Mouse (Mus musculus) spleen, postnatal 14 days (tissue): ENCODE data around the gene Cyb5b.
"Not testable (repeated sequence)": the region's sequence is repeated elsewhere in the genome, so short reads cannot be mapped to it uniquely, and the experiment has no call there.

Experiments used
- DNase-seq, 2 experiments: peaks; one replicate each; pipeline ENCODE4 v3.0.0; 2021 to 2022; ENCODE audit warnings: low spot score in 2 of 2

Cyb5b gene

DNA sequence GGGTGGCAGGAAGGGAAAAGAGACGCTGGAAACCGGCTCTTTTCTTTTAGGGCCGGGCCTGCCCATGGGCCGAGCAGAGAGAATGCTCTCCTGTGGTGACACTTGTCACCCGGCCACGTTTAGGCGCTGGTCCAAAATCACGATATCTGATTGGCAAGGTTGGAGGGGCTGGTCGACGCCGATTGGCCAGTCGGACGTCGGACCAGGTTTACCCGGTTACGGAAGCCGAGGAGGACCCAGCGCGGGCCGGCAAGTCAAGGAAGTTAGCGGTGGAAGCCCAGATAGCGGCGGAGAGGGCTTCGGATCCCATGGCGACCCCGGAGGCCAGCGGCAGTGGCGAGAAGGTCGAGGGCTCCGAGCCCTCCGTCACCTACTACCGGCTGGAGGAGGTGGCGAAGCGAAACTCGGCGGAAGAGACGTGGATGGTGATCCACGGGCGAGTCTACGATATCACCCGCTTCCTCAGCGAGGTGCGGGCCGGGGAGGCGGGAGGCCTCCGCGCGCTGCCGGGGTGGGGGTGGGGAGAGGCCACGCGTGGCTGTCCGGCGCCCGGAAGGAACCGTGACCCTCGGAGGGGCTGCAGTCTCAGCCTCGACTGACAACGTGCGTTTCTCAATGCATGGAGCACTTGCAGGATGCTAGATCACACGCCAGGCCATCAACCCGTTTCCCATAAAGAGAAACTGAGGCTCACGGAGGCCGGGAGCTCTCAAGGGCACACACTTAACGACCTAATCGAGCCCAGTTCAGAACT lies at the start of gene Cyb5b:
Gene Cyb5b, plus strand, starts transcription at position 237 of the 754 bp plus-strand sequence.
- DNase-seq: peak; percentile 75 to 83

DNA sequence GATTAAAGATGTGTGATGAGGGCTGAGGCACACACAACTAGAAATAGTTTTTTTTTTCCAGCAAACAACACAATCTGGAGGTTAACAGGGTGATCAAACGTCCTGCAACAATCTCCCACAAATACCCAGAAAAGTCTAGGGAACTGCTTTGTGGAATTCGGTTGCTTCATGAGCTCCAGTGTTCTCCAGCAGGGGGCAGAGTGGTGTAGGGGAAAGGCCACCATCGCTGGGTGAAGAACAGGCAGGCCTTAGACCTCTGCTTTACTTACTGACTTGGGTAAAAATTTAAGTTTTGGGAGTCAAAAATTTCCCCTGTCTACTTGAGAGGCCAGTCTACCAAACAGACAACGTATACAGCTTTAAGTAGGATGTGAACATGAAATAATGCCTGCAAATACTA lies 45.9 kb upstream of the Cyb5b start:
- peak; percentile 27 to 61 for DNase-seq

DNA sequence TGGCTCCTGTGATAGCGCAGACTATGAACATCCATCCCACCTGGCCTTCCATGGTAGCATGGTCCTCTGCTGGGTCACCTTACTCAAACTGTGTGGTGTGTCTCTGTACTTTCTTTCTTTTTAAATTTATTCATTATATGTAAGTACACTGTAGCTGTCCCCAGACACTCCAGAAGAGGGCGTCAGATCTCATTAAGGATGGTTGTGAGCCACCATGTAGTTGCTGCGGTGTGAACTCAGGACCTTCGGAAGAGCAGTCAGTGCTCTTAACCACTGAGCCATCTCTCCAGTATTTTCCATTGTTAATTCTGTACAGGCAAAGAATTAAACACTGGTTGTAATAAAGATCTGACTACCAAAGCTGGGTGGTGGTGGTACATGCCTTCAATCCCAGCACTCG lies 42.4 kb upstream of the Cyb5b start:
- not testable (repeated sequence) for DNase-seq

DNA sequence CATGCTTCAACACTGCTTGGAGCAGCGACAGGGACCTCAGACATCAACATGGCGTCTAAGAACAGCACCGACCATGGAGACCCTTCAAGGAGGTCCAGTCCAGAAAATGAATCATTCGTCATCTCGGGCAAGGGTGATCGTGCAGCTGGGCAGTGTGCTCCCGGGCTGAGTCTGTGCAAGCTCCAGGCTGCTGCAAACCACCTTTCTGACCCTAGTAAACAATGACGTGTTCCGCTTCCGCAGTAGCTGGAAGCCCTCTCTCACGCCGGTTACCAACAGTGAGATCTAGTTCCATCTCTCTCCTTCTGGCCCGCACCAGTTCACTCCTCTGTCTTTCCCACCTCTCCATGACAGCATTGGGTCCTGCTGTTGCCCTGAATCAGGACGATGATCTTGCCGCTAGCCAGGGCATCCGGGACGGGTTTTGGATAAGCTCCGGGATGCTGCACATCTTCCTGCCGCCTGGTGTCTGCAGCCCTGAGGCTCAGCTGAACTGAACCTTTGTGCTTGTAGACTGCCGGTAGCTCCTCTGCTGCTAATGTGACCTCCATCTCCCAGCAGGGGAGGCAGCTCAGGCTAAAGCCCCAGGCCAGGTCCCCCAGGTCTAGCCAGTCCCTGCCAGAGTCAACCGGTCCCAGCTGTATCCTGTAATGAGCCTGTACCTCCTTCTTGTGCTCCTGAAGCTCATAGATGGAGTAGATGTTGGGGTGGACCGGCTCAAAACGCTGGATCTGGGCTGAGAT lies 41.3 kb upstream of the Cyb5b start:
- DNase-seq: no peak

DNA sequence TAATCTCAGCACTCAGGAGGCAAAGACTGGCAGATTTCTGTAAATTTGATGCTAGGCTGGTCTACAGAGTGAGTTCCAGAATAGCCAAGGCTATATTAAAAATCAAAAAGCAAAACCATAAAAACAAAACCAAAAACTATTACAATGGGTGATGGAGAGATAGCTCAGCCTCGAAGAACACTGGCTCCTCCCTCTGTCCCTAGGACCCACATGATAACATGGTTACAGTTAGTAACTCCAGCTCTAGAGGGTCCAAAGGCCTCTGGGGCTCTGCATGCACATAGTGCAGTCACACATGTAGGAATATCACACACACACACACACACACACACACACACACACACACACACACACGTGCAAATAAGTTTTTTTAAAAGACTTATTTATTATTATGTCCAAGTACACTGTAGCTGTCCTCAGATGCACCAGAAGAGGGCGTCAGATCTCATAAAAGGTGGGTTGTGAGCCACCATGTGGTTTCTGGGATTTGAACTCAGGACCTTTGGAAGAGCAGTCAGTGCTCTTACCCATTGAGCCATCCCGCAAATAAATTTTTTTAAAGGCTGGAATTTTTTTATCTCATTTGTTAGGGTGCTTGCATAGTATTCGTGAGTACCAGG lies 40.5 kb upstream of the Cyb5b start:
- DNase-seq: no peak

DNA sequence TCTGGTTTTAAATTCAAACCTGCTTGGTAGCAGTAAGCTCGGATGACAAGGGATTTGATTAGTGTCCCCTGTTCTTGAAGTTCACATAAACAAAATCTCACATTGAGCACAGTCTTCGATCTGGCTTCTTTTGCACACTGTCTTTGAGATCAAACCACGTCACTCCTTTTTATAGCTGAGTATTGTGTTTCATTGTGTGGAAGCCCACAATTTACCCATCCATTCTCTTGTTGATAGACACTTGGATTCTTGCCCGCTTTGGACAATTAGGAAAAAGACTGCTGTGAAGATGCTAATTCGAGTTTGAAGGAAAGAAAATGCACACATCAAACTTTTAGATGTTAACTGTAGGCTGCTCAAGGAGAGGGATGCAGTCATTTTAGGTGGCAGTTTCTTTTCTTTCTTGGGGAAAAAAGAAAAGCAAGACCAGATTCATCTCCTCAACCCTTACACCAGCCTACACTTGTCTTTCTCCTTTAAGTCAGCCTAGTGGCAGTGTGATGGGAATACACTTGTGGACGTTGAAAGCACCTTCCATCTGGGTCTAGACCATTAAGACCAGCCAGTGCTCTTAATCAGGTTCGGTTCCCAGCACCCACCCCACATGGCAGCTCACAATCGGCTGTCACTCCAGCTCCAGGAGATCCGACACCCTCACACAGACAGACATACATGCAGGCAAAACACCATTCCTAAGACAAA lies 39.7 kb upstream of the Cyb5b start:
- no peak for DNase-seq

DNA sequence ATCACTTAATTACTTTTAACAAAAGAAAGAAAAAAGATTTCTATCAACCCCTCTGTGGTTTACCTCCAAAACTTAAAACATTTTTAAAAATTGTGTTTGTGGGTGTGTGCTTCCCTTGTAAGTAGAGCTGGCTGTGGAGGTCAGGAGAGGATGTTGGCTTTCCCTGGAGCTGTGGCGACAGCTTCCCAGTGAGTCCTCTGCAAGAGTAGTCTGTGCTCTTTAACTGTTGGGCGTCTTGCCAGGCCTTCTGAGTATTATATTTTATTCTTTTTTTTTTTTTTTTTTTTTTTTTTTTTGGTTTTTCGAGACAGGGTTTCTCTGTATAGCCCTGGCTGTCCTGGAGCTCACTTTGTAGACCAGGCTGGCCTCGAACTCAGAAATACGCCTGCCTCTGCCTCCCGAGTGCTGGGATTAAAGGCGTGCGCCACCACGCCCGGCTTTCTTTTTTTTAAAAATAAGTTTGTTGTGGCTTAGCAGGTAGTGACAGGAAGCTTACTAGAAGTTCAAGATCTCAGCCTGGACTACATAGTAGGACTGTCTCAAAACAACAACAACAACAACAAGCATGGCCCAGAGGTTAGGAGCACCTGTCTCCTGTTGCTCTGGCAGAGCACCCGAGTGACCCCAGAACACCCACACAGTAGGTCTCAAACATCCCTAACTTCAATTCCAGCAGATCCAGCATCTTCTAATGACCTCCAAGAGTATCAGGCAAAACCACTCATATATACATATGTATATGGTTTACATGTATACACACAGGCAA lies 38.9 kb upstream of the Cyb5b start:
- no peak for DNase-seq

DNA sequence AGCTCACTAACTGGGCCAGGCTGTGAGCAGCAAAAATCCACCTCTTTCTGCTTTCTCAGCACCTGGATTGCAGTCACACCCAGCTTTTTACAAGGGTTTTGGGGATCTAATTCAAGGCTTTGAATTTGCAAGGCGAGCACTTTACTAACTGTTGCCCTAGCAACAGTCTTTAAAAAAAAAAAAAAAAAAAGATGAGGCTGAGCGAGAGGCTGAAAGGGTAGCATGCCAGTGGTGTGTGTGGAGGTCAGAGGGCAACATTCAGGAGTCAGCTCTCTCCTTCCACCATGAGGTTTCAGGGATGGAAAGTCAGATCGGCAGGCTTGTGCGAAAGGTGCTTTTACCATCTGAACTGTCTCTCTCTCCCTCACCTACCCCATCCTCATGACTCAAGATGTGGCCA lies 37.2 kb upstream of the Cyb5b start:
- DNase-seq: no peak

DNA sequence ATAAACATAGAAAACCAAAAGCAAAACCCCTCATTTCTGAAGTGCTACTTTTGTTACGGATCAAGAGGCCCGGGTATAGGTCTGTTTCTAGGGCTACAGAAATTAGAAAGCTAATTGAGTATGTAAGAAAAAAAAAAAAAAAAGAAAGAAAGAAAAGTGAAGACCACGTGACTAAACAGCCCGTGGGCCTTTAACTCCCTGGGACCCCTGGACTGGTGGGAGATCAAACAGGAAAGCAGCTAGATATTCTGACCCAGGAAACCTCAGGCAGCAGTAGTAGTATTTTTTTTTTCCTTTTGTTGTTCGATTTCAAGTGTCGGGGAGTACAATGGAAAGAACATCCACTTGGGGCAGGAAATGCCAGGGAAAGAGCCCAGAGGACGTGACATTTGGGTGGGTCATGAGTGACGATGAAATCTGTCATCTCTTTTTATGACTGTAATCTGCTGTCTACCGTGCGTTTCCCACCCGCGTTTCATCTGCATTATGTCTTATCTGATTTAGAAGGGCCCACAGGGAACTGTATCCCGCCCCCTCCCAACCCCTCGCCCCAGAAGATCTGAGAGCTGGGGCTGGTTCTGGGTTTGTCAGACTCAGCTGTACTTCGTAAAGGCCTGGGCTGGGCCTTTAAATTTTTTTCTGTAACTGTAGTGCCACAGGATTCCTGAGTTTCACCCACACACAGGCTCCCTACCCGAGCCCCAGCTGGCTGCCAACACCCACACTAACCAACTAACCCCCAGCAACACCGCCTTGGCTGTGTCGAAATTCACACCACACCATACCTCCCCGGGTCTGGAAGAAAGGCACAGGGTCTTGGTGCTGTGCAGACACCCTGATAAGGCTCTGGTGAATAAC lies 36.1 kb upstream of the Cyb5b start:
- DNase-seq: no peak

DNA sequence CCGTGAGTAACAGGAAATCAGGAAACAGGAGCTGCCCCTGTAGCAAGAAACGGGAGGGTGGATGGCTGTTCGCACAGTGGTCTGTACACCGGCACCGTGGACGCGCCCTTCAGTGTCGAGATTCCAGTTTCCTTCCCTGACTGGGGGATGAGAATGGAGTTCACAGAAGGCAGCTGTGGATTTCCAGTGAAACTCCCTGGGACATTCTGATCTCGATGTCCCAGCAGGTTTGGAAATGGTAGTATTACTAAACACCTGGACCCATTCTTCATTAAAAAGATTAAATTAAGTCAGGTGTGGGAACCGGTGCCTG lies 35.5 kb upstream of the Cyb5b start:
- no peak for DNase-seq

DNA sequence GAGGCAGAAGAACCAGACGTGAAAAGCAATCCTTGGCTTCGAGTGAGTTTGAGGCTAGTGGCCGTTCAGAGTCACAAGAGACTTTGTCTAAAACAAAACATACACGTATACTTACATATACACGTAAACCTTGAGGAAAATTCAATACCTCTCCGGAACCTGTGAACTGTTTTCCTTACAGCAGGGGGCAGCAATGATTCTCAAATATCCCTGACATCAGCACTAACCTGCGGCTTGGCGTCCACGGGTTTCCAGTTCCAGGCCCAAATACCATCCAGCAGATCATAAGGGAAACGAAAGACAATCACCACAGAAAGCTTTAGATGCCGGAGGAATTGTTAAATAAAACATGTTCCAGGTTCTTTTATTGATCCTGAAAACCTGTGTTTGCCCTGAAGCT lies 34.4 kb upstream of the Cyb5b start:
- peak; percentile 23 to 64 for DNase-seq

DNA sequence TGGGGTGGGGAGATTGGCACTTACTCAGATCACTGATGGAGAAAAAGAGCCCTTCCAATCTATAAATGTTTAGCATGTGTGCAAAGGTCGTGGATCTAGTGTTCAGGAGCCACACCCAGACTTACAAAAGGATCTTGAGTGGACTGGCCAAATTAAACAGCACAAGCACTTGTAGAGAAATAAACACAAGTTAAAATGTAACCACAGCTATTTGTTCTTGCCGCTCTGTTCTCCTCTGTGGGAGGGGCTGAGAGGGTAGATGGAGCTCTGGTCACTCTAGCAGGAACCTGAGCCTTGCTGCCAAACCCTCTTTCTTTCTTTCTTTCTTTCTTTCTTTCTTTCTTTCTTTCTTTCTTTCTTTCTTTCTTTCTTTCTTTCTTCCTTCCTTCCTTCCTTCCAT lies 33.4 kb upstream of the Cyb5b start:
- DNase-seq: no peak

DNA sequence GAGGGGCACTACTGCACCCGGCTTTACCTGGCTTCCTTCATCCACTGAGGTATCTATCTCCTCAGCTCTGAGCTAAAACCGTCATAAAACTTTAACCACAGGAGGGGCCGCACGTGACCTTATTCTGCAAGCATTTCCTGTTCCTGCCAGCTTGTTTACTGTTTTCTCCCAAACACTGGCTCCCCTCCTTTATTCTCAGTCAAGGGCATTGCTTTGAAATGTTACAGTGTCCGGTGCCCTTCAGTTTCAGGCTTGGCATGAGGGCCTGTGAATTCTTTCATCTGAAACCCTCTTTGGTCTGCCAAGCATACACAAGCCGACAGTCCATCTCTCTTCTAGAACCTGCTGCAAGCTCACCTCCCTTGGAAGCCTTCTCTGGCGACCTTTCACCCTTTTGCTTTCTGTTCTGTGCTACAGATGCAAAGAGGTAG lies 31.6 kb upstream of the Cyb5b start:
- DNase-seq: no peak

DNA sequence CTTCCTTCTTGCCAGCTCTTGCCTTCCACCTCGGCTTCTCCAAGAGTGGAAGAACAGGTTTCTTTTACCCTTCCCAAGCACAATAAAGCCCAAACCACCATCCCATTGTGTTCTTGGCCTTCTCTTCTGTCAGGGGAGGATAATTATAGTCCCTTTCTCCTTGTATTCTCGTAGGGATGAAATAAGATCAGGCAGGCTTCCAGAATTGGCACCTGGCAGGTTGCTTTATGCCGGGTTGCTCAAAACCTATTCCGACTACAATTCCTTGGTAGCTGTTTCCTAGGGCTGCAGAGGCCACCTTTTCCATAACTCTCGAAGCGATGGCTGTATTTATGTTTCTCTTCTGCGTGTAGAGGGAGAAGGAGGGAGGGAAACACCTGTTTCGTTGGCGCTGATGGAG lies 31.0 kb upstream of the Cyb5b start:
- DNase-seq: no peak

DNA sequence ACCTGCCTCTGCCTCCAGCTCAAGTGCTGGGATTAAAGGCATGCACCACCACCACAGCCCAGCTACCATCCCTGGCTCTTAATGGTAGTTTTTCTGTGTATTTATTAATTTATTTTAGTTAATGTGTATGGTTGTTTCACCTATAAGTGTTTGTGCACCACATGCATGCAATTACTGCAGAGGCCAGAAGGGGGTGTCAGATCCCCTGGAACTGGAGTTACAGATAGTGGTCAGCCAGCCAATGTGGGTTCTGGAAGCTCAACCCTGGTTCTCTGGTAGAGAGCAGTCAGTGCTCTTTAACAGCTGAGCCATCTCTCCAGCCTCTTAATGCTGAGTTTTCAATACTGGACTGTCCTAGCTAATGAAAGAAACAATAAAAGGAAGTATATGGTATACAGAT lies 29.6 kb upstream of the Cyb5b start:
- no peak for DNase-seq

DNA sequence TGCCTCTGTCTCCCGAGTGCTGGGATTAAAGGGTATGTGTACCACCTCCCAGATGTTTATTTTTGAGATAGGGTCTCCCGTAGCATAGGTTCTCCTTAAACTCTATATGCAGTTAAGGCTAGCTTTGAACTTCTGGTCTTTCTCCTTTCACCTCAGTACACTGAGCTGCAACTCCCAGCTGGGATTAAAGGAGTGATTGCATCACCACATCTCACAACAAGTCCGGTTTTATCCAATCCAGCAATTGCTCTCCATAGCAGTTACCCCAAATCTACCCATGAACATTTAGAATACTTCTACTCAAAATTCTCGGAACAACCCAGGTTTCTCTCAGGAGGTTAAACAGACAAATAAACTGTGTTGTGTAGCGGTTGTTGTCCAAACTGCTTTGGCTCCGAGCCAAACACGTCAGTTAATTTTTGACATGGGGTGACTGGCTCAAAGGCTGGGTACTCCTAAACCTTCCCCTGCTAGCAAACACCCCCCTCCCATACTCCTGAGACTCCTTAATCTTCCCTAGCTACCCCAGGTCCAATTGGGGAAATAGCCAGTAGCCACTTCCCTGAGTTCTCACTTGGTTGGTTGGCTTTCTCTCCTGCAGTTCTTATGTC lies 28.7 kb upstream of the Cyb5b start:
- no peak for DNase-seq

DNA sequence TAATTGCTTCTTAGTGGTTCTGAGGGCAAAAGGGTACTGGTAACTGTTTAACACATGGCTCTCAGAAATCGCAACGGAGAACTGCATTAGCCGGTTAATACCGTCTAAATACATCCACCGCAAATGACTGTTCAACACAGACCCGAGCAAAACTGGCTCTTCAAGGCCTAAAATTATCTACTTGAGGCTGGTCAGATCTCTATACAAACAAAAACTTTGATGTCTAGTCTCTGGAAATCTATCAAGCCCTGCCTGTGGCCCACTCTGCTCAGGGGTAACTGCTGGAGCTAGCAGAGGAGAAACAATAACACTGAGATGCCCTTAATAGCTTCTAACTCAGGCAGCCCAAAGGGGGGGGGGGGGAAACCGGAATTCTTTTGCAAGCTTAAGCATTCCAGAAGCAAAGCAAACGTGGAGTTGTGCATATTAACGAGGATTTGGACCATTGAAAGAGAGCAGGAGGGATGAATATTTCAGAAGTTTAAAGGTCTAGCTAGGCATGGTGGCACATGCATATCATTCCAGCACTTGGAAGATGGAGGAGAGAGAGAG lies 27.3 kb upstream of the Cyb5b start:
- DNase-seq: no peak

DNA sequence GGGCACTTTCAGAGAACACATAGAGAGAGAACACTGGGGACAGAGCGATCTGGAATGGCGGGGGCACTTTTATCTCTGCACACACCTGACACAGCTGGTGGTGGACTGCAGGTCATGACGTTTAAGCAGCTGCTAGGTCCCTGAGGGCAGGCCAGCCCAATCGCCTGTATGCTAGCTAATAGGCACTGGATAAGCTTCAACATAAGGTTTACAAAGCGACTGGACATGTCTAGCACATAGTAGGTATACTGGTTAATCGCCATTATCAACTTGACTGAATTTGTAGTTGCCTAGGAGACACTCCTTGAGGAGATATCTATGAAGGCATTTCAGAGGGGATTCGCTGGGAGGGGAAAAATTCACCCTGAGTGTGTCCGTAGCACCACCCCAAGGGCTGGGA lies 26.1 kb upstream of the Cyb5b start:
- no peak for DNase-seq

DNA sequence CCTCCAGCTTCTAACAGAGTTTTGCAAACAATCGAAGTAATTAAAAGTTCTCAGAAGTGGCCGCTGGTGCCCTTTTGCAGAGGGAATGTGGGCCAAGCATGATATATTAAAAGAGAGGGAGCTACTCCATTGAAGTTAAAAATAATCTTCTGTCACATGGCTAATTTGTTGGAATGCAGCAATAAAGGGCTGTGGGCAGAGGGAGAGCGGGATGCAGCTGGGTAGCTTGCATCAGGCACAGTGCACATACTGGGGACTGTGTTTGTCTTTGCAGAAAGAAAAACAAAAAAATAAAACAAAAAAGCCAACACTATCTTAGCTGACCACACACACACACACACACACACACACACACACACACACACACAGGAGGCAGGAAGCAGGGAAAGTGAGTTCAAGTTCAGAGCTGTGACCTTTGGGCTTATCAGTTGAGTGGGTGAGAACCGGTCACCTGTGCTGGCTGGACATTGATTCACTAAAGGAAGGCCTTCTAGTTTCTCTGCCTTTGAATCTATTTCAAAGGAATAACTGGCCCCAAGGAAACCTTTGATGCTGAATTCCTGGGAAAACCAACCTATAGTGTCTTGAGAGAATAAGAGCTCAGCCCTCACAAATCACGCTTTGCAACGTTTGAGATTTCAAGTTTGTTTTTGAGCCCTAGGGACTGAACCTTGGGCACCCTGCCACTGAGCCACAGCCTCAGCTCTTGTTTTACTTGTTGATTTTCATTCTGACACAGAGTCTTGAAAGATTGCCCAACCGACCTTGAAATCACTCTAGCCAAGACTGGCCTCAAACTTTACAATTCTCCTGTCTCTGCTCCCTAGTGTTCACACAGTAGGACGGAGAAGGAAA lies 21.0 kb upstream of the Cyb5b start:
- no peak for DNase-seq
